ENCODE assay signal across 15 mouse cellular contexts in genomic region chr9:105880743-105881142, GRCm38 (mm10). TPM values are rescaled to one million over a fixed set of nuclear protein-coding genes. Genes with fewer than 3 reads are reported as not detected.
DNase-seq lines count a peak whose midpoint lies in the region; ATAC-seq and TF ChIP-seq lines count a peak whose summit lies in the region.
"Had no signal": no experiment of that assay in that cellular context is flagged by ENCODE, and none has a peak within 500 bp of the region (broad histone marks: within the 10 kb centered on the region; RNA-seq: fewer than 3 reads in every experiment).

No protein-coding gene starts in this region.

- H3K27me3 ChIP-seq in heart, embryonic 15.5 days: no peaks in the 10 kb centered on the region
- H3K27me3 ChIP-seq in lung, embryonic 14.5 days (ENCODE audit: insufficient read depth, low read length): no peaks in the 10 kb centered on the region
- H3K27me3 ChIP-seq in stomach, postnatal 0 days (ENCODE audit: control insufficient read depth, insufficient read depth, low read length): no peaks in the 10 kb centered on the region
- no peaks in the 10 kb centered on the region for H3K27me3 ChIP-seq in forebrain, embryonic 10.5 days (ENCODE audit: poor library complexity, severe bottlenecking)
- H3K27me3 ChIP-seq: embryonic facial prominence, embryonic 12.5 days; forebrain, embryonic 15.5 days; liver, embryonic 13.5 days; midbrain, embryonic 12.5 days; neural tube, embryonic 12.5 days had no signal

- no peak overlapping the region for H3K4me2 ChIP-seq in heart, embryonic 15.5 days
- H3K4me2 ChIP-seq in lung, embryonic 14.5 days: no peak overlapping the region
- H3K4me2 ChIP-seq in stomach, postnatal 0 days (replicated peaks; ENCODE audit: low read depth): no peak overlapping the region
- H3K4me2 ChIP-seq: embryonic facial prominence, embryonic 12.5 days; forebrain, embryonic 15.5 days; liver, embryonic 13.5 days; midbrain, embryonic 12.5 days; neural tube, embryonic 12.5 days had no signal

- H3K9ac ChIP-seq in heart, embryonic 15.5 days: no peak overlapping the region
- H3K9ac ChIP-seq in lung, embryonic 14.5 days: no peak overlapping the region
- H3K9ac ChIP-seq in stomach, postnatal 0 days (ENCODE audit: low read length): no peak overlapping the region
- H3K9ac ChIP-seq: embryonic facial prominence, embryonic 12.5 days; forebrain, embryonic 15.5 days; liver, embryonic 13.5 days; midbrain, embryonic 12.5 days; neural tube, embryonic 12.5 days had no signal

- 0 out of 2 replicates have a peak, but pooled peaks have one; percentile 22 for ATAC-seq in heart, embryonic 15.5 days (replicated peaks; ENCODE audit: insufficient number of reproducible peaks, insufficient read depth, low FRiP score, low read depth)
- no peak for ATAC-seq in lung, embryonic 14.5 days (ENCODE audit: insufficient read depth)
- ATAC-seq in stomach, postnatal 0 days (ENCODE audit: low FRiP score, low TSS enrichment): no peak
- ATAC-seq: forebrain, embryonic 15.5 days; intestine, postnatal 0 days had no signal

- no peaks in the 10 kb centered on the region for H3K36me3 ChIP-seq in heart, embryonic 15.5 days
- no peaks in the 10 kb centered on the region for H3K36me3 ChIP-seq in lung, embryonic 14.5 days (ENCODE audit: insufficient read depth)
- H3K36me3 ChIP-seq in stomach, postnatal 0 days (ENCODE audit: control insufficient read depth, insufficient read depth, low read length): no peaks in the 10 kb centered on the region
- H3K36me3 ChIP-seq in forebrain, embryonic 10.5 days (replicated peaks): no peaks in the 10 kb centered on the region
- H3K36me3 ChIP-seq: embryonic facial prominence, embryonic 12.5 days; forebrain, embryonic 15.5 days; liver, embryonic 13.5 days; midbrain, embryonic 12.5 days; neural tube, embryonic 12.5 days had no signal

- 45% methylated on average over 4 of the region's 4 CpGs for WGBS in heart, embryonic 15.5 days
- 58% methylated on average over 4 of the region's 4 CpGs for WGBS in lung, embryonic 14.5 days
- WGBS in stomach, postnatal 0 days: 73% methylated on average over 4 of the region's 4 CpGs
- 87% methylated on average over 4 of the region's 4 CpGs for WGBS in forebrain, embryonic 10.5 days

- no peak for TF ChIP-seq CTCF in lung, embryonic 14.5 days (IDR thresholded peaks at IDR 0.05; ENCODE audit: low read depth)
- no peak for TF ChIP-seq CTCF in stomach, postnatal 0 days (IDR thresholded peaks at IDR 0.05; ENCODE audit: low read depth)

- TF ChIP-seq EP300 in stomach, postnatal 0 days (optimal IDR thresholded peaks at IDR 0.05): no peak

- H3K27ac ChIP-seq in heart, embryonic 15.5 days: no peak overlapping the region
- no peak overlapping the region for H3K27ac ChIP-seq in lung, embryonic 14.5 days (ENCODE audit: low read depth)
- H3K27ac ChIP-seq in stomach, postnatal 0 days (replicated peaks): no peak overlapping the region
- H3K27ac ChIP-seq in forebrain, embryonic 10.5 days: no peak overlapping the region
- H3K27ac ChIP-seq: embryonic facial prominence, embryonic 12.5 days; forebrain, embryonic 15.5 days; heart, adult 2 months; liver, embryonic 13.5 days; midbrain, embryonic 12.5 days; neural tube, embryonic 12.5 days had no signal

- DNase-seq in heart, adult 9 months (ENCODE audit: low spot score in 2 of 2): no peak
- DNase-seq in Muller cell, postnatal 12 days (ENCODE audit: inconsistent ontology term): peak; percentile 52
- peak; percentile 67 for DNase-seq in kidney, adult 18-20 months
- peak; percentile 44 for DNase-seq in lung, embryonic 14.5 days
- DNase-seq in stomach, postnatal 0 days (ENCODE audit: low spot score): no peak
- DNase-seq in forebrain, embryonic 10.5 days (ENCODE audit: extremely low spot score, low spot score): no peak
- DNase-seq: liver, embryonic 13.5 days; thymus, postnatal 4 days had no signal

- H3K9me3 ChIP-seq in heart, embryonic 15.5 days (replicated peaks): no peaks in the 10 kb centered on the region
- H3K9me3 ChIP-seq in lung, embryonic 14.5 days (ENCODE audit: low read depth, low read length): no peaks in the 10 kb centered on the region
- no peaks in the 10 kb centered on the region for H3K9me3 ChIP-seq in stomach, postnatal 0 days (ENCODE audit: control insufficient read depth, low read length)
- H3K9me3 ChIP-seq in forebrain, embryonic 10.5 days: no peaks in the 10 kb centered on the region
- H3K9me3 ChIP-seq: embryonic facial prominence, embryonic 12.5 days; forebrain, embryonic 15.5 days; liver, embryonic 13.5 days; midbrain, embryonic 12.5 days; neural tube, embryonic 12.5 days had no signal

- H3K4me3 ChIP-seq in heart, embryonic 15.5 days: no peak overlapping the region
- H3K4me3 ChIP-seq in lung, embryonic 14.5 days (ENCODE audit: low read depth, low read length): no peak overlapping the region
- H3K4me3 ChIP-seq in stomach, postnatal 0 days (ENCODE audit: low read depth, low read length): no peak overlapping the region
- no peak overlapping the region for H3K4me3 ChIP-seq in forebrain, embryonic 10.5 days
- H3K4me3 ChIP-seq: embryonic facial prominence, embryonic 12.5 days; forebrain, embryonic 15.5 days; heart, adult 2 months; liver, embryonic 13.5 days; midbrain, embryonic 12.5 days; neural tube, embryonic 12.5 days had no signal

- H3K4me1 ChIP-seq in heart, embryonic 15.5 days (replicated peaks): peaks cover 2% of the 10 kb centered on the region; the same call in 1 of the 2 replicates
- H3K4me1 ChIP-seq in lung, embryonic 14.5 days (ENCODE audit: insufficient read depth): no peaks in the 10 kb centered on the region
- no peaks in the 10 kb centered on the region for H3K4me1 ChIP-seq in stomach, postnatal 0 days (replicated peaks; ENCODE audit: control insufficient read depth, insufficient read depth)
- 0 out of 2 replicates have a peak, but pooled peaks cover 4% of the 10 kb centered on the region for H3K4me1 ChIP-seq in forebrain, embryonic 10.5 days
- H3K4me1 ChIP-seq: embryonic facial prominence, embryonic 12.5 days; liver, embryonic 13.5 days; midbrain, embryonic 12.5 days; neural tube, embryonic 12.5 days had no signal

RNA-seq across cellular contexts. Expression of gene Col6a6, which starts 52.8 kb away (rescaled TPM):
- polyA plus RNA-seq in heart, embryonic 15.5 days (2015; fragmentation: Nextera tagmentation; extraction: Ambion mirVana): 3.6 and 5.1 TPM in 2 replicates
- 1.3 and 1.6 TPM in 2 replicates for polyA plus RNA-seq in lung, embryonic 14.5 days (2014; fragmentation: Nextera tagmentation; extraction: Ambion mirVana)
- polyA plus RNA-seq in stomach, postnatal 0 days (2015; fragmentation: Nextera tagmentation; extraction: Ambion mirVana): 0.18 and 0.29 TPM in 2 replicates
- polyA plus RNA-seq in forebrain, embryonic 10.5 days (2016; fragmentation: Nextera tagmentation; extraction: Ambion mirVana): 0.02 TPM in 2 replicates

Comparison
In these comparisons a context has a peak if more than half of its experiments do, and no peak if none do; other contexts are left out.
1. DNase-seq: peak in Muller cell, postnatal 12 days (single experiment), kidney, adult 18-20 months (single experiment) and lung, embryonic 14.5 days (single experiment); none in heart, adult 9 months (0 of 2), stomach, postnatal 0 days (single experiment) and forebrain, embryonic 10.5 days (single experiment).